Comparison of ENCODE assay signal across 8 mouse cellular contexts in genomic region chr1:127679498-127680133, GRCm38 (mm10). TPM values are rescaled to one million over a fixed set of nuclear protein-coding genes. Genes with fewer than 3 reads are reported as not detected.
DNase-seq lines count a peak whose midpoint lies in the region; ATAC-seq and TF ChIP-seq lines count a peak whose summit lies in the region.

TSS of gene Tmem163 (minus strand) at chr1:127679548.

- ATAC-seq in G1E (ENCODE audit: extremely low read depth, insufficient number of reproducible peaks, low FRiP score, poor library complexity, severe bottlenecking): no peak
- ATAC-seq in heart, embryonic 16.5 days (replicated peaks; ENCODE audit: extremely low read depth, insufficient read depth, low FRiP score): no peak
- peak; percentile 81 for ATAC-seq in megakaryocyte-erythroid progenitor cell, adult 5-6 weeks (replicated peaks; ENCODE audit: low FRiP score, low TSS enrichment, poor library complexity, severe bottlenecking)

- TF ChIP-seq CTCF in G1E (IDR thresholded peaks at IDR 0.05; ENCODE audit: low read depth, low read length): peak; percentile 52

- peak within 1 kb of the TSS; percentile 100 for H3K4me2 ChIP-seq in heart, embryonic 16.5 days (ENCODE audit: low read depth, low read length)

- no peak within 1 kb of the TSS for H3K4me3 ChIP-seq in G1E (ENCODE audit: low read depth, low read length)
- peak within 1 kb of the TSS; percentile 74 for H3K4me3 ChIP-seq in heart, embryonic 16.5 days (ENCODE audit: low read length)

- peak; percentile 14 to 26 for DNase-seq in heart, adult 18-20 months
- DNase-seq in heart, postnatal 25 days (ENCODE audit: low spot score): no peak
- DNase-seq in G1E (ENCODE audit: low spot score): no peak
- peak; percentile 75 to 82 for DNase-seq in cerebellum, postnatal 25 days
- peak in 1 of 2 experiments; percentile 36 for DNase-seq in left cerebral cortex, postnatal 14 days (ENCODE audit: low spot score in 2 of 2)
- DNase-seq in splenic B cell, adult 2 months (ENCODE audit: low read depth, low spot score): peak; percentile 81

- intact Hi-C loops in heart, postnatal 25 days (cut with DNase I): loop anchor here (2.0 kb wide), 1 partner anchor 179 kb away; no protein-coding TSS in a partner anchor
- intact Hi-C loops in left cerebral cortex, postnatal 14 days (cut with DNase I): no loop called here

- WGBS in heart, embryonic 16.5 days: 28% methylated on average over 18 of the region's 18 CpGs

- H3K9ac ChIP-seq in heart, embryonic 16.5 days (ENCODE audit: low read length): no peak within 1 kb of the TSS

- H3K27me3 ChIP-seq in G1E (ENCODE audit: insufficient read depth, low read length): no peaks in the 10 kb centered on the region; the same call in 1 of the 2 replicates
- H3K27me3 ChIP-seq in heart, embryonic 16.5 days (ENCODE audit: control insufficient read depth, insufficient read depth, low read length): peaks cover 43% of the 10 kb centered on the region
- no peaks in the 10 kb centered on the region for H3K27me3 ChIP-seq in splenic B cell, adult 2 months (ENCODE audit: control insufficient read depth, insufficient read depth, low read length, poor library complexity, severe bottlenecking)

- peaks cover 15% of the 10 kb centered on the region for H3K9me3 ChIP-seq in G1E (replicated peaks)
- H3K9me3 ChIP-seq in heart, embryonic 16.5 days (replicated peaks; ENCODE audit: control insufficient read depth, low read length): no peaks in the 10 kb centered on the region

- H3K36me3 ChIP-seq in G1E (replicated peaks): no peaks in the 10 kb centered on the region
- no peaks in the 10 kb centered on the region for H3K36me3 ChIP-seq in heart, embryonic 16.5 days (ENCODE audit: control insufficient read depth, insufficient read depth)
- H3K36me3 ChIP-seq in splenic B cell, adult 2 months (ENCODE audit: control insufficient read depth, insufficient read depth, low read length, poor library complexity, severe bottlenecking): no peaks in the 10 kb centered on the region

- no peaks in the 10 kb centered on the region for H3K4me1 ChIP-seq in G1E (ENCODE audit: insufficient read depth, low read depth, low read length)
- peaks cover 11% of the 10 kb centered on the region for H3K4me1 ChIP-seq in heart, embryonic 16.5 days (ENCODE audit: control insufficient read depth, insufficient read depth, low read length)

- no peak within 1 kb of the TSS for H3K27ac ChIP-seq in heart, embryonic 16.5 days (ENCODE audit: low read length)

RNA-seq across cellular contexts. Expression of gene Tmem163, which starts in this region (rescaled TPM):
- total RNA-seq in heart, adult 18-20 months (2021): 1 to 10 TPM; 6.3 to 7.8 TPM
- total RNA-seq in heart, postnatal 25 days (2021): 10 to 100 TPM in 1 of 2 experiments, 1 to 10 TPM in 1; 8.3 to 12.1 TPM
- total RNA-seq in G1E (2014; fragmentation: Nextera tagmentation) (not detected in 2 replicates), G1E (2017) (0.05 and 0.12 TPM in 2 replicates)
- polyA plus RNA-seq in G1E (2012): not detected in 2 replicates
- 14.3 and 17.7 TPM in 2 replicates for polyA plus RNA-seq in heart, embryonic 16.5 days (2015; fragmentation: Nextera tagmentation; extraction: Ambion mirVana)
- 10 to 100 TPM; 34.3 to 37.5 TPM for total RNA-seq in left cerebral cortex, postnatal 14 days (2021)
- not detected in 2 replicates for total RNA-seq in megakaryocyte-erythroid progenitor cell, adult 5-6 weeks (2014; fragmentation: Nextera tagmentation)
- 0.14 TPM in 1 of 2 replicates, not detected in the other for total RNA-seq in megakaryocyte-erythroid progenitor cell, adult 5-6 weeks (2017)

Comparison
In these comparisons a context has a peak if more than half of its experiments do, and no peak if none do; other contexts are left out.
1. RNA of gene Tmem163 (total RNA-seq): 34.3 to 37.5 TPM in left cerebral cortex, postnatal 14 days, 8.3 to 12.1 TPM in heart, postnatal 25 days and 6.3 to 7.8 TPM in heart, adult 18-20 months; 0.14 TPM in megakaryocyte-erythroid progenitor cell, adult 5-6 weeks and 0.05 to 0.12 TPM in G1E; every median in the first group is over 4 times any median in the second.
2. RNA of gene Tmem163 (polyA plus RNA-seq): 14.3 to 17.7 TPM in heart, embryonic 16.5 days; not detected in G1E; every median in the first group is over 10 times any median in the second.
3. DNase-seq: peak in heart, adult 18-20 months (2 of 2), cerebellum, postnatal 25 days (2 of 2) and splenic B cell, adult 2 months (single experiment); none in heart, postnatal 25 days (single experiment) and G1E (single experiment).
4. Peak in ATAC-seq in megakaryocyte-erythroid progenitor cell, adult 5-6 weeks; RNA of the gene not detected or under 1 TPM.